Mouse (Mus musculus) bone marrow, adult 2 months (tissue): ENCODE data around the gene Farp2.

Source experiments
- CTCF ChIP-seq: fragments of 200-500 bp; IDR thresholded peaks from 2 replicates; pipeline ENCODE4 v1.5.1; 2011; ENCODE audit warnings: low read length, control low read depth; ENCODE audit not compliant: control insufficient read depth, insufficient read depth
- POLR2A ChIP-seq: fragments of 200-500 bp; IDR thresholded peaks from 2 replicates; pipeline ENCODE4 v1.6.1; 2011; ENCODE audit warnings: low read depth, mild to moderate bottlenecking, control low read depth, low read length, borderline replicate concordance; ENCODE audit not compliant: control insufficient read depth

GRCm38 (mm10) chr1:93465746-93466145 lies 46.1 kb upstream of the Farp2 start:
- no peak for TF ChIP-seq POLR2A
- no peak for TF ChIP-seq CTCF
